Mouse (Mus musculus): Measurements from ENCODE around the gene Pnisr. TPM values are rescaled to one million over a fixed set of nuclear protein-coding genes. Genes with fewer than 3 reads are reported as not detected.

The Pnisr gene
- polyA plus RNA-seq (2017; shearing (Covaris generic)): 100 to 1,000 TPM; 219 to 256 TPM

DNA sequence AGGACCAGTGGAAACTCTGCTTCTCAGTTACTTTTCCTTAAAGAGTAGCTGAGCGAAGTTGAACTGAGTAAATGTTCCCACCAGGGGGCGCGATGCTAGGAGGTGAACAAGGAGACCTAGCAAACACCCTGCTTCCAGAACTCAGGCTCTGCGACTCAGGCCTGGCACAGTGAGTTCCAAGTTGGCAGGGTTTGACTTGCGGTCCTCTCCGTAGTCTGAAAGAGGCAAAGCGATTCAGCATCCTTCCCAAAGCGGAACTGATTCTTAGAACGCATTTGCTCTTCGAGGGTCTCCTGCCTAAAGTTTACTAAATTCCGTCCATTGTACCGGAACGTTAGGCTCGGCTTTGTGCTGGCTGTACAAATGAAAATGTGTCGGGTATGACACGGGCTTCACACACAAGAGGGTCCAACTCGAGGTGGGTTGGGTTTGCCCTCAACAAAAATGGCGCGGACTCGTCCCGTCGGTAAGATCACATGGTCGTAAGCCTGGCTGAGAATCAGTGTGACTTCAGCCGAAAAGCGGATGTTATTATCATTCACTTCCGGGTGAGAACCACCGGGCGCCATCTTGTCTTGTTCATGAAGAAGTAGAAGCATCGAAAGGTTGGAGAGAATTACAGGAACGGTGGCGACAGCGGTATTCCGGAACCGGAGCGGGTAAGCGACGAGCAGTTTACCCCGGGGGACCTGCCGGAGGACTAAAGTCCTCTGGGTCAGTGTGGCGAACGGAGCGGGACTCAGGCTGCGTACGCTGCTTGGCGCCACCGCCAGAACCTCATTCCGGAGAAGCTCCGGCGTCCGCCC lies at the start of gene Pnisr:
Gene Pnisr, plus strand, starts transcription at position 103 of the 806 bp plus-strand sequence.
- peak; percentile 91 for ATAC-seq

DNA sequence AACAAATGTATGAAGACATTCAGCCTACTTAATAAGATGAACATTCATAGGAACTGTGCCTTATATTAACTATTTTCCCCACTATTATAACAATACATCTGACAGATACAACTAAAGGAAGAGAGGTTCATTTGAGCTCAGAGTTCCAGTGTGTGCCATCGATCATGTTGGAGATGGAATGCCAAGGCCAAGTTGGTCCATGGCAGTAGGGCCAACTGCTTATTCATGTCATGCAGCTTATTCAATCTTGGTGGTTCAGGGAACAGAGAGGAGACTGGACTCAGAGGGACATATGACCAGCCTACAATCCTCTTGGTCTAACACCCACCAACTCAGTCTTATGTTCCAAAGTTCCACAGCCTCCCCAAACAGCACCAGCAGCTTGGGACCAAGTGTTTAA lies 46.4 kb upstream of the Pnisr start:
- no peak for ATAC-seq

DNA sequence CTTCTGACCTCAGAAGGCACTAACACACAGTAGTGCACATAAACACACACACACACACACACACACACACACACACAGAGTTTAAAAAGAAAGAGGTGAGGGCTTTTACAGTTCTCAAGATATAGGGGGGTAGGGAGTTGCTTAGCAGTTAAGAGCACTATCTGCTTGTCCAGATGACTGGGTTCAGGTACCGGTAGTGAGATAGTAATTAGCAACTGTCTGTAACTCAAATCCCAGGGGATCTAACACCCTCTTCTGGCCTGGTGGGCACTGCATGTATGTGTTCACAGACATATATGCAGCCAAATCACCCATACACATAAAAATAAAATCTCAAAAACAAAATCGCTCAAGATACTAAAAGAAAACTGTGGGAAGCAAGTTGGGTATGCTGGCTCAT lies 45.8 kb upstream of the Pnisr start:
- ATAC-seq: no peak

DNA sequence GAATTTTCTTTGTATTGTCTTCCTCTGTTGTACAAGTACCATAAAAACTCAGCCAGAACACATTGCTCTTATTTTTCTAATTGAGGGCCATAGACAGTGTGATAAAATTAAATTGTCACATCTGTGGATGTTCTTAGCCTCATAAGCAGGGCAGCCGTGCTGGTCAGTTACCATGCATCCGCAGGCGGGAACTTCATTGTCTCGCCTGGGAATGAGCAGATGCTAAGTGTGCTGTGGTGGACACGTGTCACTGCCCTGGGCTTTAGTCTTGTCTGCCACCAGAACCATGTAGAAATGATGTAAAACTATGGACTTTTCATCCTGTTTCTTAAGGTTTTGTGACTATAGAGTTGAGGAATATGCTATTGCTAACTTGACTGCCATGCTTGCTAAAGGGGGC lies 40.2 kb upstream of the Pnisr start:
- ATAC-seq: no peak

DNA sequence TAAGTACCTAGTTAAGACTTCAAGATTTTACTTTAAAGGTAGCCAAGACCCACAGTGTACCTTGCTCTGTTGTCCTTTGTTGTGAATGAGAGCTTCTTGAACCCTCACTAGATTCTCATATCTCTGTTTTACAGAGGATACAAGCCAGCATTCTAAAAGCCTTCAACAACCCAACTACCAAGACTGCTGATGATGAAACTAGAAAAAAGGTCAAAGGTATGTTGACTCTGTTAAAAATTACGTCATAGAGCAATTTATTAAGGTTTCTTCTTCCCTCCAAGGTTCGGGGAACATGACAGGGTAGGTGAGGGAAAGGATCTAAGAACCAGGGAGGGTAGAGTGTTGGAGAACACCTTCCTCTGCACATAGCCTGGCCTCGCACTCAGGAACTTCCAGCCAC lies 36.8 kb upstream of the Pnisr start:
- ATAC-seq: no peak

DNA sequence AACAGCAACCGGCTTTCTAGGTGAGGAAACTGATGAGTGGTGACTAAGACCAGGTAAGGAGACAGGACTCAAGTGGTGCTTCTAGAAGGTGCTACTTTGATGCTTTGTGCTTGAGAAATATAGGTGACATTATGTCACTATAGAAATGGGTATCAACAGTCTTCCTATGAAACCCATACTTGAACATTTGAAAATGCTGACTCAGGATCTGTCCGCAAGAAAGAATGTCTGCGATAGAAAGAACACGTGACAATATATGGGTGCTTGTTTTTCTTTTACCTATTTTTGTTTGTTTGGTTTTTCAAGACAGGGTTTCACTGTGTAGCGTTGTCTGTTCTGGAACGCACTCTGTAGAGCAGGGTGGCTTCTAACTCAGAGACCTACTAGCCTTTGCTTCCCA lies 34.7 kb upstream of the Pnisr start:
- no peak for ATAC-seq

DNA sequence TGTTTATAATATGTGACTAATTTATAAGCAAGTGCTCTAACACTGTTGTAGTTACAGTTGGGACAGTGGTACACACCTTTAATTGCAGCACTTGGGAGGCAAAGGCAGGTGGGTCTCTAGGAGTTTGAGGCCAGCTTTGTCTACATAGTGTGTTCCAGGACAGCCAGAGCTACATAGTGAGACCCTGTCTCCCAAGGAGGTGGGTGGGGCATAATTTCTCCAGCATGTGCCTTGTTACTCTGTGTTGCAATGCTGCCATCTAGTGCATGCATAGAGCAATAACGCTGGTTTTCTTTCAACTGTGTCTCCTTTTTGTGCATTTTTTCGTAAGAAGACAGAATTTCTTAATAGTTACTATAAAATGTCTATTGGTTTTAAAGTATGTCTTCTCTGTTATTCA lies 33.4 kb upstream of the Pnisr start:
- peak; percentile 86 for ATAC-seq

DNA sequence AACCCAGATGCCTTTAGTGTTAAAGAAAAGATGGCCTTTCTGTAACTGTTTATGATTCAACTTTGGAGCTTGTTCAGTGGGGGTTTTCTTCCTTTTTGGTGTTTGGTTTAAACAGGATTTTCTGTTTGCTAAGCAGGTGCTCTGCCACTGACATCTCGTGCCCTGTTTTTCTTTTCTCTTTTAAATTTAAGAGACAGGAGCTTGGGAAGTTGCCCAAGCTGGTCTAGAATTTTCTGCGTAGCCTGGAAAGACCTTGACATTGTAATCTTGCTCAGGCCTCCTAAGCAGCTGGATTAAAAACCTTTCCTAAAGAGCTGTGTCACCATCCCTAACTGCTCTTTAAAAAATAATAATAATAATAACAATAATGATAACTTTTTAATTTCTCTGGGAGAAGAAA lies 20.8 kb upstream of the Pnisr start:
- no peak for ATAC-seq

DNA sequence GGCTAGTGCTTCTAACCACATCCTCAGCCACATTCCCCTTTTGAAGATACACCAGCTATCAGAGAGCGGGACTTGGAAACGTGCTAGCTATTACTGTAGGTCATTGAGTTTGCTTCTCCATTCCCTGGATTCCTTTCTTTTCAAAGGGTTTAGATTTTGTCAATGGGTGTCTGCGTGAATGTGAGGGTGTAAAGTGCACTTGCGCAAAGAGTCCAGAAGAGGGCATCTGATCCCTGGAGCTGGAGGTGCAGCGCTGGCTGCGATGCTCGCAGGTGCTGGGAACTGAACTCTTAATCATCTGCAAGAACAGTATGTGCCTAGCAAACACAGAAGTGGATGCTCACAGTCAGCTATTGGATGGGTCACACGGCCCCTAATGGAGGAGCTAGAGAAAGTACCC lies 14.5 kb upstream of the Pnisr start:
- ATAC-seq: no peak

DNA sequence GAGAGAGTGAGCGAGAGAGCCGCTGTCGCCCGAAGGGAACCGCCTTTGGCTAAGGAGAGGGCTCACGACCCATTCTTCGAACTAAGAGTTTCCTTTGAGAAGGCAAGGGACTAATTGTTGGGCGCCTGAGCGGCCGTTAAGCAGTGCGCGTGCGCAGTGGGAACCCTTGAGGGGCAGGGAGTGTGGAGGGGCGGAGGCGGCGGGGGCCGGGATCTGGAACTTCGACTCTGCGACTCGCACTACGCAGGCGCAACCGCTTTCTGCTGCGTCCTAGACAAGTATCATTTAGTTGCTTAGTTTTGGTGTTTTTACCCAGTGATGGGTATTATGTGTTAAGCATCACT lies 876 bp downstream of the Pnisr start:
- ATAC-seq: peak; percentile 65

DNA sequence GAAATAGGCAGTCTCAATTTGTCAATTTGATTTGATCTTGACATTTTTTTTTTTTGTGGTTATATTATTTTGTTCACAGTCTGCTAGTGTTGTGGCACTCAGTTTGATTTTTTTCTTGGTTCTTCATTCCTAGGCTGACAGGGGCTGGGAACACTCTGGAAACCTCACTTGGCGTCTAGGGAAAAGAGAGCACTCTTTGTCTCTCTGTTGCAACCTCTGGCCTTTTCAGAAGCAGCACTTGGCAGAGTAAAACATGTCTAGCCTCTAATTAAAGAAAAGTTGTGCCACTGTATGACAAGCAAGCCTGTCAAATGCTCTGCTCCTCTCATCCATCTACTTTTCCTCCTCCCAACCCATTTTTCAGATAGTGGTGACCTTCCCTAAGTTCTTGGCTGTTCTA lies 10.1 kb downstream of the Pnisr start:
- no peak for ATAC-seq

DNA sequence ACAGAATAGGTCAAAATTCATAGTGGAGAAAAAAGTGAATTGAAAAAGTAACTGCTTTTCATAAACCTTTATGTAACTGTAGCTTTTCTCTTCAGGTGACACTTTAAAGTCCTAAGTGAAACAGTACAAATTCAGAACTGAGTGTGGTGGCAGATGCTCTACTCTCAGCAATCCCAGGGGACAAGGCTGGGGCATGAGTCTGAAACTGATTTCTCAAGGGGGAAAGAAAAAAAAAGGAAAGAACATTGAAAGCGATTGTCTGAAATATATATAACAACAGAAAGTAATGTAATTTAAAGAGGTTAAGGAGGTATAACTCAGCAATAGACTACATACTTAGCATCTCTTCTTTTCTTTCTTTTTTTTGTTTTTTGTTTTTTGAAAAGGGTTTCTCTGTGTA lies 17.8 kb downstream of the Pnisr start:
- no peak for ATAC-seq

DNA sequence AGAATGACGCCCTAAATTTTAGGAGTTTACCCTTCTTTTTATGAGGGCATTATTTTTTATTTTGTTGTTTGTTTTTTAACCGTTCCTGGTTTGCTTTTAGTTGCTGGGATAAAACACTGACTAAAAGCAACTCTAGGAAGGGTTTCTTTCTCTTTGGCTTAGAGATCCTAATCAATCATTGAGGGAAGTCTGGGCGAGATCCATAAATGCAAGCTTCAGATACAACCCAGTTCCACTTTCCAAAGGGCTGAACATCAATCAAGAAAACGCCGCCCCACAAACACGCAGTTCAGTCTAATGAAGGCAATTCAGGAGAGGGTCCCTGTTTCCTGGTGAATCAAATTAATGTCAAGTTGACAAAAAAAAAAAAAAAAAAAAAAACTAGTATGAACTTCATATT lies 31.4 kb downstream of the Pnisr start:
- no peak for ATAC-seq

DNA sequence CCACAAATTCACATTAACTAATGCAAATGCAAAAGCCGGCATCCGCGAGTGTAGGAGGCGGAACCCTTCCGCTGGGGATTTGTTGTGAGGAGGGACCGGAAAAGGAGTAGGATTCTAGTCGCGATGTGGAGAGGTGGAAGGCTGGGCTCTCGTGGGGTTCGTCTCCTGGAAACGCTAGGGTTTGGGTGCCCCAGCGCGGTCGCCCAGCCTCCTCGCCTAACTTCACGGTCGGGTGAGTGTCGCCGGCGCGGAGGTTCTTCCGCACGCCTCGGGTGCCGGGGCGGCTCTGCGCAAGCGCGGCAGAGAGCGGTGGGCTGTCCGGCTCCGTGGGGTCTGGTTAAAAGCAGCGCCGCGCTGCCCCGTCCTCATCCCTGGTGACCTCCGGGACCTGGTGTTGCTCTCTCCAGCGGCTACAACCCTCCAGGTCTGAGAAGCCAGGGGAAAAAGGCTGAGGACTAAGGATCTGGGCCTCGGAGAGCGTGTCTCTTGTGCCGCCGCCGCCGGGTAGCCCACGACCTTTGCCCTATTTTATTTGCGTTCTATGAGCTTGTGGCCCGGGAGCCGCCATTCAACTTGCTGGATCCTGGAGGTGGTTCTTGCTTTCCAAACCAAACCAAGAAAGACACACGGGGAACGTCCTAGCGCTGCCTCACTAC lies 32.3 kb downstream of the Pnisr start, which contains the start of gene Coq3:
Gene Coq3, plus strand, starts transcription at position 109 of the 656 bp plus-strand sequence.
- peak; percentile 85 for ATAC-seq

DNA sequence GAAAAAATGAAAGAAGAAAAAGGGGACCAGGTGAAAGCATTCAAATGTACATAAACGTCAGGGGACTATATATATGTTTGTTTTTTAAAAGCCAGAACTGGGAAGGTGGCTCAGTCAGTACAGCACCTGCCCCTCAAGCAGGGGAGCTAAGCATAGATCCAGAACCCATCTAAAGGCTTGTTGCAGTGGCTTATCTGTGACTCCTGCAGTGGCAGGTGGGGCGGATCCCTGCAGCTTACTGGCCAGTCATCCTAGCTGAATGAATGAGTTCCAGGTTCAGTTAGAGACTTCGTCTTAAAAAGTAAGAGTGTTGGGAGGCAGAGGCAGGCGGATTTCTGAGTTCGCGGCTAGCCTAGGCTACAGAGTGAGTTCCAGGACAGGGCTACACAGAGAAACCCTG lies 35.4 kb downstream of the Pnisr start:
- ATAC-seq: no peak

DNA sequence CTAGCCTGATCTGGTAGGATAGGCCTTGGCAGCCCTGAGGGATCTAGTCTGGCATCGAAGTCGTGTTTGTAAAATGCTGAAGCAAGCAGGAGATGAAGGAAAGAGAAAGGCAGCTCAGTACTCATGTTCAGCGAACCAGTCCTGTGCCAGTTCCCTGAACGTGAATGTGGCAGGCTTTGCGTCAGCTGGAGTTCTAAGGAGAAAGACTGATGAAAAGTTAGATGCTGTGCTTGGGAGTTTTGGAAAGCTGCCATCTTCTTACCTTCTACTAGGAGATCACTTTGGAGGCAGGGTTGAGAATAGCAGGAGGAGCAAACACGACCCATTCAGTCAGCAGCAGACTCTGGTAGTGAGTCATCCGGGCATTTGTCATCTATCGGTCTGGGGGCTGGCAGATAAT lies 38.4 kb downstream of the Pnisr start:
- no peak for ATAC-seq

Other genes with a start within 250 kb of the Pnisr start
- under 1 TPM in 1 of 2 experiments, not detected in 1; 0.26 TPM for gene Prdm13, start 161.6 kb upstream of the Pnisr start, polyA plus RNA-seq (2017; shearing (Covaris generic))
- gene Ccnc, start 119.9 kb upstream of the Pnisr start, polyA plus RNA-seq (2017; shearing (Covaris generic)): 10 to 100 TPM; 40.5 to 51.1 TPM
- 10 to 100 TPM; 15.8 to 19.4 TPM for gene Usp45, start 80.4 kb upstream of the Pnisr start, polyA plus RNA-seq (2017; shearing (Covaris generic))
- 10 to 100 TPM; 21.9 to 27.0 TPM for gene Tstd3, start 80.4 kb upstream of the Pnisr start, polyA plus RNA-seq (2017; shearing (Covaris generic))
- 10 to 100 TPM; 10.3 to 13.4 TPM for gene Coq3, start 32.1 kb downstream of the Pnisr start, polyA plus RNA-seq (2017; shearing (Covaris generic))
- not detected for gene Faxc, start 83.7 kb downstream of the Pnisr start, polyA plus RNA-seq (2017; shearing (Covaris generic))

All from CD4-positive, CD25-positive, alpha-beta regulatory T cell, adult 4 months (primary cell).